Mouse (Mus musculus) retina, postnatal 7 days (tissue): ENCODE results near the gene Ptger1.

Source experiments
- DNase-seq: peaks from one replicate; pipeline ENCODE4 v3.0.0-alpha.2; 2012; ENCODE audit warnings: low read depth, low spot score

The Ptger1 gene

GRCm38 (mm10) chr8:83695351-83696106 lies 29.1 kb downstream of the Ptger1 start:
- DNase-seq: no peak

DNA sequence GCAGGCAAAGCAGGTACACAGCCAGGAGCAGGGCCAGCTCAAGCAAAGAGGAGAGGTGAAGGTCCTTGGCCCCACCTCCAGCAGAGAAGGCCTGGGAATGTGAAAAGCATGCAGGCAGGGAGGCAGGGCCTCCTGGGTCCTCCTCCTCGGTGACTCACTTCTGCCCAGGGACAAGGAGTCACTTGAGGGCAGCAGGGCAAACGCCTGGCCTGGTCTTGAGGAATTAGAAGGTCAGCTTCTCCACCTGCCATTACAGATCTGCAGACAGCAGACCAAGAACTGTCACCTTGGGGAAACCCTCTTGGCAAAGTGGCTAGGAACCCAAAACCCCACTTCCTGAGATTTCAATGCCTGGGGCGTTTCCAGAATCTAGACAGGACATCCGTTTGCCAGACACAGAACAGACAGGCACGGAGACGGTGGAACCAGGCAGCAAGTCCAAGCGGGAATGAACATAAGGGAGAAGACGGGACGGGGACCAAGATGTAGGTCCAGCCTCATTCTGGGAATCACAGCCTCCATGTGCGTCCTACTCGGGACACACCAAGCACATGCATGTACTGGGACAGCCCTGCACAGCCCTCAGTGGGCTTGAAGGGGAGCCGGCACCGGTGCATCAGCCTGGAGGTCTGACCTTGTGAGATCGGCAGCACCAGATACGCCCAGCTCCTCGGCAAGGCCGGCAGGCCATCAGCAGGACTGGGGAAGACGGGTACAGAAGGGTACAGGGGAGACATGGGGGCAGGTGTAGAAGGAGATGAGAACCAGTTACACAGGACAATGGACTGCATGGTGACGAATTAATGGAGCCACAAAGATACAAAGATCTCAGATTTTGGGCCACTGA lies 31.1 kb downstream of the Ptger1 start:
- no peak for DNase-seq

DNA sequence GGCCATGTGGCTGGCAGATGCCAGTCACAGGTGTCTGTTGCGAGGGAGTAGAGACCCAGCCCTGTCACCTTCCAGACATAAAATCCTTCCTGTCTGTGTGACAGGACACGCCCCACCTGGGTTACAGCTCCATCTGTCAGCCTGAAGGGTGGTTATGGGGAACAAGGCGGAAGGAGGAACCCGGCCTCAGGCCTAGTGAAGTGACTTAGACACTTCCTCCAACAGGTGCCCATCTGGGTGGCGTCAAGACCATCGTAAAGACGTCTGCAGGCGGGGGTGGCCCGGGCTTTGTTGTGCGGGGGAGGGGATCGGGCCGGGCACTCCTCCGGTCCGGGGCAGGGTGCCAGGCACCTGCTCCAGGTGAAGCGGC lies 31.8 kb downstream of the Ptger1 start:
- DNase-seq: peak; percentile 32

DNA sequence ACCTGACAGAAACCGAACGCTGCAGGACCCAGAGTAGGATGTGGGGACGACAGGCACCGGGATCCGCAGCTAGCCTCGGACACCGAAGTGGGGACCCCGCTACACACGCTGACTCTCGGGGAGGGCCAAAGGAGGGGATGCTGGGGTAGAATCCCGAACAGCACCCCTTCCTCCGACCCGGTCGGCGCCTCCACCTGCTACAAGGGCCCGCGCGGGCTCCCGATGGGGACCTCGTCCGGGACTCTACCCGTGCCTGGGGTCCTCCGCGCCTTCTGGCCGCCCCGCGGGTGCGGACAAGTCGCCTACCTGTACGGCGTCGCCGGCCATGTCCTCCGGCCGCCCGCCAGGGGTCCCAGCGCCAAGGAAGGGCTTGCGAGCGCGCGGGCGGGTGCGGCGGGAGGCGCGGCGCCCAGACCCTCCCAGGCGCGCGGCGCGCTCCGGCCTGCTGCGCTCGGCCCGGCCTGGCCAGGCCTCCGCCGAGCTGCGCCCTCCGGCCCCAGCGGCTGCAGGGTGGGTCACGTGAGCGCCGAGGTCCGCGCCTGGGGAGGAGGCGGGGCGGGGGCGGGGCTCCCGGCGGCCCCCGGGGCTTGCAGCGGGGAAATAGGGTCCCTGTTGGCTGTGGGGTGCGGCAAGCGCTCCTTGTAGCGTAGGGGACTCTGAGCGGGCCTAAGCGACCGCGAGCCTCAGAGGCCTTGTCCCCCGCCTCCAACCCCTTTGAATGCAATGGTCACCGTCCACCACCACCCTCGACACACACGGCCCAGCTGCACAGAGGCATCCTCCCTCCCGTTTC lies 32.4 kb downstream of the Ptger1 start, which contains the start of gene Pkn1:
Gene Pkn1, minus strand, starts transcription at position 519 of the 793 bp plus-strand sequence.
- DNase-seq: peak; percentile 69

- no peak for DNase-seq
These were observed 33.1 kb downstream of the Ptger1 start for GRCm38 (mm10) chr8:83699566-83699965.

DNA sequence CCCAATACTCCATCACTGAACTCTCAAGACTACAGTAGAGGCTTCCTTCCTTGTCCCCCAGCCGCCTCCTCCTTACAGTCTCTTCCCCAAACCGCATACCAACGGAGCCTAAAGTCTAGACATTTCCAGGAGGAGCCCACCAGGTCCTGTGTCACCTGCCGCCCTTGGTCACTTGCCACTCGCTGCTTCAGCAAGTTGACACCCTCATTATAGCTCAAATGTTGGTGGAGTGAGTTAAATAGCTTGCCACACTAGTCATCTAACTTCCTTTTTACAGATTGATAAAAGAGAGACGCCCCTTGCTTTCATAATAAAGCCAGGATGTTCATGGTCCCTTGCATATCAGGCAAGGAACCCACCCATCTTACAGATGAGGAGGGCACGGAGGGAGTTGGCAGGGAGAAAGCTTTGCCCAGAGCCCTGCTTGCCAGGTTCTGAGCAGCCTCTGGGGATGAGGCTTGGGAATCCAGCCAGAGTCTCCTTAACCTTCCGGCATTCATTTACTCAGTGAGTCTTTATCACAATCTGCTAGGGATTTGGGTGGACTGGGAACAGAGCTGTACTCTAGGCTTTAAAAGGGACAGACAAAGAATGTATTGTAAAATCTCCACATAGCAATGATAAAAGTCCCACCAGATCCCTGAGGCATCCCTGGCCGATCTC lies 34.1 kb downstream of the Ptger1 start:
- no peak for DNase-seq

- no peak for DNase-seq
These were observed 36.9 kb downstream of the Ptger1 start for GRCm38 (mm10) chr8:83703426-83703825.

GRCm38 (mm10) chr8:83706411-83706810 lies 39.9 kb downstream of the Ptger1 start:
- DNase-seq: no peak

DNA sequence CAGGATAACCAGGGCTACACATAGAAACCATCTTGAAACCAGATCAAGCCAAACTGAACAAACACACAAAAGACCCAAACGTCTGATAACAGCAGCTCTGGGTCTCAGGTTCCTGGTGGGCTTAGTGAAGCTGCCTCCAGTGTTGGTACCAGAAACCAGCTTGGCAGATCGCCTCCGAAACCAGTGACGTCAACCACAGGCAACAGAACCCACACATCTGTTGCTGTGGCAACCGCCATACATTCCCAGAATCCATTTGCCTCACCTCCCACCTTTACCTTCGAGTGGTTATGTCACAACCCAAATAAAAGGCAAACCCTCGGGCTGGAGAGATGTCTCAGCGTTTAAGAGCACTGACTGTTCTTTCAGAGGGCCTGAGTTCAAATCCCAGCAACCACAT lies 41.1 kb downstream of the Ptger1 start:
- no peak for DNase-seq

DNA sequence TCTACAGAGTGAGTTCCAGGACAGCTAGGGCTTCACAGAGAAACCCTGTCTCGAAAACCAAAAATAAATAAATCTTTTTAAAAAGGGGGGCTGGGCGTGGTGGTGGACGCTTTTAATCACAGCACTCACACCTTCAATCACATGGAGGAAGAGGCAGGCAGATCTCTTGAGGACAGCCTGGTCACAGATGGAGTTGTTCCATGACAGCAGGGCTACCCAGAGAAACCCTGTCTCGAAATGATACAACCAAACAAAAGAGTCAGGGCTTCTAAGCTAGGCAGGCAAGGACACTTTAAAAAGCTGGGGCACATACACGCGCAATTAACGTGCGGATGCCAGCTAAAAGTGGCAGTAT lies 48.2 kb downstream of the Ptger1 start:
- no peak for DNase-seq

- DNase-seq: peak; percentile 95
These were observed 48.7 kb downstream of the Ptger1 start, which contains the start of gene Ddx39 for GRCm38 (mm10) chr8:83715031-83715690. Gene Ddx39, plus strand, starts transcription at chr8:83715177.

- no peak for DNase-seq
These were observed 49.3 kb downstream of the Ptger1 start for GRCm38 (mm10) chr8:83715771-83716170.

- DNase-seq: no peak
These were observed 50.1 kb downstream of the Ptger1 start for GRCm38 (mm10) chr8:83716563-83716962.

DNA sequence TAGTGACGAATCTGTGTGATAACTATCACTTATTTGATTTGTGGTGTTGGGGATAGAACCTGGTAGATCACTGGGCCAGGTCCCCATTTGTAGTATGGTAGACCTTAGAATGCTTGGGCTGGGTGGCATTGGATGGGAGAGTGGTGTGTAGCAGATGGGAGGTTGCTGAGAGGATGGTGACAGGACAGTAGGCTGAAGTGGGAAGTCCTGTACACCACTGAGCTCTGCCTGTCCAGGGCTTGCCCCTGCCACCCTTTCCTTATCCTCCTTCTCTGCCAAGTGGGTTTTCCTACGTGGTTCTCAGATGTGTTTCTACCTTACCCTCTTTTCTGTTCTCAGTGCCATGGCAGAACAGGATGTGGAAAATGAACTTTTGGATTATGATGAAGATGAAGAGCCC lies 52.6 kb downstream of the Ptger1 start:
- no peak for DNase-seq

GRCm38 (mm10) chr8:83719693-83720092 lies 53.2 kb downstream of the Ptger1 start:
- no peak for DNase-seq

- DNase-seq: no peak
These were observed 55.0 kb downstream of the Ptger1 start for GRCm38 (mm10) chr8:83721405-83722025.
